Mouse (Mus musculus): ENCODE measurements around the gene P2ry1. TPM values are rescaled to one million over a fixed set of nuclear protein-coding genes. Genes with fewer than 3 reads are reported as not detected.

P2ry1 gene
- total and polyA plus RNA-seq, 3 experiments = 9.1 to 9.2 TPM; not detected in 1

- Histone ChIP-seq H3K9ac (ENCODE audit: control insufficient read depth, low read depth, low read length, poor library complexity, severe bottlenecking) (no peak overlapping the region), H3K79me2 (ENCODE audit: control insufficient read depth, insufficient read depth, low read length, poor library complexity) (no peaks in the 10 kb centered on the region), H3K27me3 (ENCODE audit: control insufficient read depth in 1 of 2, insufficient read depth in 2 of 2, low read length in 2 of 2) (no peaks in the 10 kb centered on the region), H3K4me1 (ENCODE audit: control insufficient read depth in 1 of 2, insufficient read depth in 2 of 2, low read length in 2 of 2) (peaks cover 0 to 5% of the 10 kb centered on the region in 2 experiments; a peak in 2 of 4 replicates), H3K27ac (ENCODE audit: control insufficient read depth, low read depth, low read length) (no peak overlapping the region), H3K9me3 (replicated peaks; ENCODE audit: insufficient read depth, low read length) (no peaks in the 10 kb centered on the region), H3K36me3 (ENCODE audit: control insufficient read depth in 1 of 2, insufficient read depth in 2 of 2, low read length in 2 of 2) (0 out of 4 replicates have a peak, but pooled peaks cover 0 to 3% of the 10 kb centered on the region in 2 experiments), H3K4me3 (ENCODE audit: control insufficient read depth in 1 of 2, insufficient read depth in 1 of 2, low read depth in 2 of 2, low read length in 2 of 2) (no peak overlapping the region)
- TF ChIP-seq USF2 (IDR thresholded peaks at IDR 0.05; ENCODE audit: borderline replicate concordance in 1 of 2, insufficient read depth in 1 of 2, low read depth in 1 of 2, low read length in 2 of 2) (no peak), MYC (IDR thresholded peaks at IDR 0.05; ENCODE audit: low read depth, low read length) (no peak), GATA1 (IDR thresholded peaks at IDR 0.05; ENCODE audit: low read depth, low read length) (peak; percentile 38; the same call in 1 of the 2 replicates), EP300 (IDR thresholded peaks at IDR 0.05; ENCODE audit: low read depth in 1 of 2, low read length in 2 of 2) (peak in 1 of 2 experiments; percentile 26; a peak in 1 of 4 replicates)
- DNase-seq (ENCODE audit: low read depth, low spot score) = no peak
Observed at GRCm38 (mm10) chr3:60982109-60982508, 20.5 kb upstream of the P2ry1 start.

DNA sequence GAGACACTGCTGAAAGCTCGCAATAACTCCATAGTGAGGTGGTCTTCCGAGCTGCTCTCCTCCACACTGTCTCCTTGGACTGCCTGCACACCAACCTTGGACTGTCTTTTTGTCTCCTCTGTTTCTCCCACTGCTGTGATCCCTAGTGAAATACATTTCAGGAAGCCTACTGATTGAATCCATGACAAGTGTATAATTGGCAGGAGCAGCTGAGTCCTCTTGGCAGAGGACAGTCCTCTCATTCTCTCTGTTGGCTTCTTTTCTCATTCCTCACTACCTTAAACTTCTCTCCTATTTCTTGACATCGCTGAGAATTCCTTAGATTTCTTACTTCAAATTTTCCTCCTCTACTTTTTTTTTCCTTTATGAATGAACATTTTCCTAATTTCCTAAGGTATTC lies 4.5 kb upstream of the P2ry1 start:
- H3K9ac ChIP-seq (ENCODE audit: control insufficient read depth, low read depth, low read length, poor library complexity, severe bottlenecking) = no peak overlapping the region
- no peak for DNase-seq (ENCODE audit: low read depth, low spot score)
- H3K27ac ChIP-seq (ENCODE audit: control insufficient read depth, low read depth, low read length) = no peak overlapping the region
- H3K4me3 ChIP-seq (ENCODE audit: control insufficient read depth in 1 of 2, insufficient read depth in 1 of 2, low read depth in 2 of 2, low read length in 2 of 2) = no peak overlapping the region
- peaks cover 13 to 21% of the 10 kb centered on the region in 2 experiments for H3K4me1 ChIP-seq (ENCODE audit: control insufficient read depth in 1 of 2, insufficient read depth in 2 of 2, low read length in 2 of 2)
- peaks cover 0 to 19% of the 10 kb centered on the region in 2 experiments; a peak in 2 of 4 replicates for H3K36me3 ChIP-seq (ENCODE audit: control insufficient read depth in 1 of 2, insufficient read depth in 2 of 2, low read length in 2 of 2)
- no peak for TF ChIP-seq POLR2A (IDR thresholded peaks at IDR 0.05; ENCODE audit: control insufficient read depth in 1 of 2, insufficient read depth in 1 of 2, low read depth in 1 of 2, low read length in 2 of 2, poor library complexity in 1 of 2)
- TF ChIP-seq E2F4 (IDR thresholded peaks at IDR 0.05; ENCODE audit: borderline replicate concordance, low read depth, low read length) = no peak
- no peaks in the 10 kb centered on the region for H3K27me3 ChIP-seq (ENCODE audit: control insufficient read depth in 1 of 2, insufficient read depth in 2 of 2, low read length in 2 of 2)
- H3K79me2 ChIP-seq (ENCODE audit: control insufficient read depth, insufficient read depth, low read length, poor library complexity) = peaks cover 9% of the 10 kb centered on the region
- no peaks in the 10 kb centered on the region for H3K9me3 ChIP-seq (replicated peaks; ENCODE audit: insufficient read depth, low read length)

- H3K27me3 ChIP-seq (ENCODE audit: control insufficient read depth in 1 of 2, insufficient read depth in 2 of 2, low read length in 2 of 2) = no peaks in the 10 kb centered on the region
- H3K79me2 ChIP-seq (ENCODE audit: control insufficient read depth, insufficient read depth, low read length, poor library complexity) = peaks cover 22% of the 10 kb centered on the region
- 0 out of 2 replicates have a peak overlapping the region, but pooled peaks have one; percentile 4 for H3K9ac ChIP-seq (ENCODE audit: control insufficient read depth, low read depth, low read length, poor library complexity, severe bottlenecking)
- peaks cover 21 to 23% of the 10 kb centered on the region in 2 experiments for H3K4me1 ChIP-seq (ENCODE audit: control insufficient read depth in 1 of 2, insufficient read depth in 2 of 2, low read length in 2 of 2)
- peaks cover 0 to 26% of the 10 kb centered on the region in 2 experiments; a peak in 2 of 4 replicates for H3K36me3 ChIP-seq (ENCODE audit: control insufficient read depth in 1 of 2, insufficient read depth in 2 of 2, low read length in 2 of 2)
- H3K4me3 ChIP-seq (ENCODE audit: control insufficient read depth in 1 of 2, insufficient read depth in 1 of 2, low read depth in 2 of 2, low read length in 2 of 2) = peak overlapping the region in 1 of 2 experiments; percentile 14; a peak in 1 of 4 replicates
- peak; percentile 79 for DNase-seq (ENCODE audit: low read depth, low spot score)
- TF ChIP-seq ETS1 (IDR thresholded peaks at IDR 0.05; ENCODE audit: low read depth, low read length) (peak; percentile 55; the same call in 1 of the 2 replicates), SIN3A (IDR thresholded peaks at IDR 0.05; ENCODE audit: low read length) (peak; percentile 61), CHD1 (IDR thresholded peaks at IDR 0.05; ENCODE audit: low read depth, low read length) (no peak), GATA1 (IDR thresholded peaks at IDR 0.05; ENCODE audit: low read depth, low read length) (peak; percentile 55), MAX (IDR thresholded peaks at IDR 0.05; ENCODE audit: low read length) (peak; percentile 36; the same call in 1 of the 2 replicates), MYC (IDR thresholded peaks at IDR 0.05; ENCODE audit: low read depth, low read length) (peak; percentile 60; the same call in 1 of the 2 replicates), SMC3 (IDR thresholded peaks at IDR 0.05; ENCODE audit: low read depth, low read length) (no peak), NELFE (IDR thresholded peaks at IDR 0.05; ENCODE audit: low read depth, low read length) (no peak), EP300 (IDR thresholded peaks at IDR 0.05; ENCODE audit: low read depth in 1 of 2, low read length in 2 of 2) (peak; percentile 78 to 84), ZNF384 (IDR thresholded peaks at IDR 0.05; ENCODE audit: low read depth, low read length) (peak; percentile 37; the same call in 1 of the 2 replicates), KAT2A (conservative IDR thresholded peaks at IDR 0.05; ENCODE audit: low read depth, low read length) (no peak), TCF12 (IDR thresholded peaks at IDR 0.05; ENCODE audit: low read depth, low read length) (peak; percentile 12; the same call in 1 of the 2 replicates), CTCF (IDR thresholded peaks at IDR 0.05 in 2 of 3, conservative IDR thresholded peaks at IDR 0.05 in 1 of 3; ENCODE audit: control insufficient read depth in 1 of 3, insufficient read depth in 1 of 3, low read depth in 2 of 3, low read length in 3 of 3, poor library complexity in 1 of 3, severe bottlenecking in 1 of 3) (no peak), CHD2 (IDR thresholded peaks at IDR 0.05; ENCODE audit: low read length) (no peak), TBP (IDR thresholded peaks at IDR 0.05; ENCODE audit: low read depth, low read length) (peak; percentile 35; the same call in 1 of the 2 replicates), RAD21 (IDR thresholded peaks at IDR 0.05; ENCODE audit: low read depth, low read length) (no peak), RCOR1 (IDR thresholded peaks at IDR 0.05; ENCODE audit: low read depth, low read length) (peak; percentile 70)
- H3K27ac ChIP-seq (ENCODE audit: control insufficient read depth, low read depth, low read length) = peak overlapping the region; percentile 87
- no peaks in the 10 kb centered on the region for H3K9me3 ChIP-seq (replicated peaks; ENCODE audit: insufficient read depth, low read length)
Observed at GRCm38 (mm10) chr3:60999715-61000114, 2.9 kb upstream of the P2ry1 start.

All from MEL (cell line).